Mouse (Mus musculus) adrenal gland, adult 2 months (tissue): ENCODE measurements around the gene Ngf. TPM values are rescaled to one million over a fixed set of nuclear protein-coding genes. Genes with fewer than 3 reads are reported as not detected.

Experiments
- DNase-seq: peaks from one replicate; pipeline ENCODE4 v3.0.0; 2021
- polyA plus RNA-seq: library from polyadenylated mRNA; depleted of rRNA; stranded (reverse); fragments of >200 nt; gene quantifications from 2 replicates; pipeline ENCODE4 v1.2.3, GENCODE M21; 2012
- total RNA-seq, 2 experiments: library from RNA; stranded (reverse); gene quantifications; 2 replicates each; pipeline ENCODE4 v1.2.3; 2021

The Ngf gene
- total and polyA plus RNA-seq, 3 experiments: 2.0 to 4.3 (median 3.2) TPM

DNA sequence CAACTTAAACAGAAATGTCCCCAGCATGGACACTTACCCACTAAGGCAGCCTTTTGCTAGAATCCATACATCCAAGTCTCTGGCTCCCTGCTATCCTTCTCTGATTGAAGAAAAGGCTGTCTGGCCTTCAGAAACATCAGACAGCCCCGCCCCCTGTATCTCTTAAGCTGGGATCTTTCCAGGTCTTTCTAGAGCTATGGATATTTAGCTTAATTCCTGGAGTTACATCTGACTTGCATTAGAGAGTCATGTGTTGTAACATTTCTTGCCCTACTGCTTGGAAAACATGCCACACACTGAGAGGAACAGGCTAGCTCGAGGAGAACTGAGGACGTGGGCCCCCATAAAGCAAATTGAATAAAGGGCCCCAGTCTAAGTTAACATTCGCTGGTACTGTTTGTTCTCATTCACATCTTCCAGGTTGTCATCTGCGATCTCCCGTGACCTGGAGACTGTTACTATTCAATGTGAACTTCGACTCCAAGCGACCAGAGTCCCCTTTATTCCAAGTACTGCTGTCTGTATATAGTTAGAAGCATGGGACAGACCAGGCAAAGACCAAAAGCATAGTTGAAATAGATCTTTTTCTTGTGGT lies 38.0 kb downstream of the Ngf start:
- no peak for DNase-seq

GRCm38 (mm10) chr3:102508455-102508854 lies 38.7 kb downstream of the Ngf start:
- DNase-seq: peak; percentile 23

GRCm38 (mm10) chr3:102509601-102510000 lies 39.9 kb downstream of the Ngf start:
- DNase-seq: no peak

DNA sequence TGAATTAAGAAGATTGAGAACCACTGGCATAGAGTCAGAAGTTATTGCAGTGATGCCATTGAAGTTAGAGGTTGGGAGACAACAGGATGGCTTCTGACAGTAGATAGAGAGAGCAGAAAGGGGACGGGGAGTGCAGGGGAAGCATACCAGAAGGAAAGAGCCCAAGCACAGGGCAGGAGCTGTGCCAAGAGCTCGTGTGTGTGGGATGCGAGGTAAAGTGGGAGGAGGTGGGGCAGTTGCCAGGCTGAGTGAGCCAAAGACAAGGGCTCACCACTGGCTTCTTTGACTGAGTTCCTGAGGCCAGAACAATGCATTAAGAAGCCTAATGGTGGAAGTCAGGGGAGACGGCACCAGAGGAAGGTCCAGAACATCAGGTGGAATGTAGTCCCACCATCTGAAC lies 47.2 kb downstream of the Ngf start:
- no peak for DNase-seq

- no peak for DNase-seq
Measured at GRCm38 (mm10) chr3:102521061-102521460, 51.3 kb downstream of the Ngf start.

DNA sequence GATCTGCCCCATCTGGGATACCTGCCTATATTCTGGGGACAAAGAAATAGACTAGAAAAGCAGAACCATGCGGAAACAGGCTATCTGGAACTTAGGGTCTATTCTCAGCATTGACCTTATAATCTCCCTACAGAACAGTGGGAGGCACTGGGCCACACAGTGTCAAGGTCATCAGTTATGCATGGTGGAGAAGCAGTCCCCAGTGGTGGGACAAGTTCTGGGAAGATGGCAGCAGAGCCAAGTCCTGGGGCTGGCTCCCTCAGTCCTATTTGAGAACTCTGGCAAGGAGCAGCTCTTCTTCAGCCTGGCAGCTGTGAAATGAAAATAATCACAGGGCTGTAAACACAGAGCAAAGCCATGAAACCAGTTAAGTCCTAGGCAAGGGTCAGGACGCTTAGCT lies 54.0 kb downstream of the Ngf start:
- no peak for DNase-seq

- no peak for DNase-seq
Measured at GRCm38 (mm10) chr3:102524951-102525350, 55.2 kb downstream of the Ngf start.

DNA sequence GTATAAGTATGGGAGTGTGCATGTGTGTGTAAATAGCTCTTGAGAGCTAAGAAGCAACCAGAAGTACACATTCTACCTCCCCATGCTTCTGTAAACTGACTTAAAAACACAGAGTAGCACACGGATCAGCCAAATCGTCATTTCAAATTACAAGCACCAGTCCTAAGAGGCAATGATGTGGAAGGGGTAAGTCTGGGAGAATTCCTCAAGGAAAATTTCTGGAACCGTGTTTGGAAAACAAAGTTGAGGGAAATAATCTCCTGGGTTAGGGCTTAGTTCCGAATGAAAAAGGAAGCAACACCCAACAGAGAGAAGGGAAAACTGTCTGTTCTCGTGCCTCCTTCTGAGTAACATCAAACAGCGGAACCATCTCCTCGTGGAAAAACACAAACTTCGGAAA lies 56.1 kb downstream of the Ngf start:
- no peak for DNase-seq

GRCm38 (mm10) chr3:102526481-102526880 lies 56.8 kb downstream of the Ngf start:
- DNase-seq: peak; percentile 58

- no peak for DNase-seq
Measured at GRCm38 (mm10) chr3:102534744-102535143, 65.0 kb downstream of the Ngf start.

- no peak for DNase-seq
Measured at GRCm38 (mm10) chr3:102543646-102544045, 73.9 kb downstream of the Ngf start.

DNA sequence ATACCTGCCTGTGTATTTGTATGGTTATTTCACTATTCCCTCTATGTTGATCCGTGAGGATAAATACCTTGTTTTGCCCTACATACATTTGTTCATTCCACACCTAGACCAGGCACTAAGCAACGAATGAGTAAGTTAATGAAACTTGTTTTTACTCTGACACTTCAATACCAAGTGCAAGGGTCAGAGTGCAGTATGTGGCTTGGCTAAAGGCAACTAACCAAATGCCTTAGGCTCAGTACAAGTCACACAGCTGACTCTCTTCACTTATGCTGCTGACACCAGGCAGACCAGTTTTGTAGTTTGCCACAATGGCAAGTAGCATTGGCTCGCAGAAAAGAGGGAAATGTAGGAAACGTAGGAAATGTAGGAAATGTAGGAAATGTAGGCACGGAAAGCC lies 77.8 kb downstream of the Ngf start:
- no peak for DNase-seq

DNA sequence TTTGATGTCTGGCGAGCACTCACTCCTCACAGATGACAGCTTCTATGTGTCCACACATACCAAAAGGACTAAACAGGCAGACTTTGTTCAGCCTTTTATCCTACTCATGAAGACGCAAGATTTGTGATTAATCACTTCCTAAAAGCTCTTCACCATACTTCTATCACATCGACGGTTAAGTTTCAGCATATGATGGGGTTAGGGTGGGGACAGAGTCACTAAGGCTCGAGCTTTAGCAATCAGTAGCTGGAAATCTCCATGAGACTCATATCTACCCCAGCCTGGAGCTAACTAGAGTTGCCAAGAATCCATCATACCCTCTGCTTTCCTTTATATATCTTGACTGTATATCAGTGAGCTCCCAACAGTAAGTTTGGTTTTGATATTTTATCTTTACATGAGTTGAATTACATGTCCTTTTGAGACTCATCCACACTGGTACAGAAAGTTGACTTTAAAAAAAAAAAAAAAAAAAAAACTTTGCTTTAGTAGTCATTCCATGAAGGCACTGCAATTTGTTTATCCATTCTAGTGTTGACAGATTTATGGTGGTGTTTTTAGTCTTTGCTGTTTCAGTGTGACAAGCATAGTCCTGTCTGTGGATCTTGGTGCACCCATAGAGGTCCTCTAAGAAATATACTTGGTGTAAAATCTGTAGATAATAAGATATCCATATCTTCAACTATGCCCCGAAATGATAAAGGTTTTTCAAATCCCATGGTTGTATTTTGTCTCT lies 84.4 kb downstream of the Ngf start:
- no peak for DNase-seq

GRCm38 (mm10) chr3:102556108-102556507 lies 86.4 kb downstream of the Ngf start:
- DNase-seq: no peak

- no peak for DNase-seq
Measured at GRCm38 (mm10) chr3:102556645-102557044, 86.9 kb downstream of the Ngf start.
